Mouse (Mus musculus) kidney, postnatal 4 days (tissue): ENCODE measurements at regions not wholly inside any gene's neighbourhood (a gene's known extent, or its start where the extent isn't known, plus 50 kb on each side); places are given as distances from the start of the nearest gene placed in this dataset.
A peak's percentile ranks its signal among the peaks of the same experiment; 100 is the strongest.

Experiments
- DNase-seq, 2 experiments: peaks; one replicate each; pipeline ENCODE4 v3.0.0; 2021; ENCODE audit warnings: mixed read lengths in 2 of 2

DNA sequence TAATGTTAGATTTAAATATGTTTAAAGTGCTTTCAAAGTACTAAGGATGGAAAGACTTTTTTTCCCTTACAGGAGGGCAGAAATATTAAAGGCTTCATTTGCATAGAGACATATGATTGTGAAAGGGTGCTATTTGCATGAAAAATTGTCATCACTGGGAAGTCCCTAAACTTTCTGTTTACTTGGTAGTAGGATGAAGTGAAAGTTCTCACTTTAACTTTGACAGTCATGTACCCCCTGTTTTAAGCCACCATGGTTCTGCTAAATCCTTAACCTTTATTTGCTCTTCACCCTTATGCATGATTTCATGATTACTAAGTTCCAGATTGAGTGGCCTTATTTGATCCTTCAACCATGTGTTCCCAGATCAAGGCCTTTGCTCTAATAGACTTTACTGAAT, 132.6 kb upstream of the Egfl6 start:
- DNase-seq, result no peak

DNA sequence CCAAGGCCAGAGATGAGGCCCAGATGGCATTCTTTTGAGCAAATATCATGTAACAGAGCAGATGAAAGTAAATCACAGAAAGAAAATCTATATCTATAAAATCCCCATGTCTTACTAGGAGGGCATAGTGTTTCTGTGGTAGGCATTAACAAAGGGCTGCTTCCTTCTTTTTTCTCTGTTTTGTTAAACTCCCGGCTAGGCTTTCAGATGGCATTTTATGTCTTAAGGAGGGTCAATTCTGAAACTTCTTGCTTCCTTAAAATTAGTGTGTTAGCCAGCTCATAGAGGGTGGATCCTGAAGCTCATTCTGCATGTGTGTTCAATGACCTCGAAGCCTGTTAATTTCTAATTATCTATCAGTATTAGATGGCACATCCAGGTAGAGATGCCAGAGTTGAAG, 123.8 kb upstream of the Egfl6 start:
- no peak for DNase-seq

DNA sequence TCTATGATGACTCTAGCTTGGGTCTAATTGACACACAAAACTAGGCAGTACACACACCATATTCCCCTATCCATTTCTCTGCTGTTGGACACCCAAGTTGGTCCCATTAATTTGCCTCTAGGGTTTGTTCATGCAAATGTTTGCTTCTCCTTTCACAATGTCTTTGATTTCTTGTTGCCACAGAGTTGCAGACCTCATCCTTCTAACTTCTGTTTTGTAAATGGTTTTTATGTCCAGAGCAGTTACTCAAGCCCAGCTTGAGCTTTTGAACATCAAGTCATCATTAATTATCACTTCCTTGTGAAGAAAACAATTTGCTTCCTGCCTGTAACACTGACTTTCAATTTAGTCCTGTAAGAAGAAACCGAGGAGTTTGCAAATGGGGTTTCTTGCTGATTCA, 122.6 kb upstream of the Egfl6 start:
- no peak for DNase-seq

DNA sequence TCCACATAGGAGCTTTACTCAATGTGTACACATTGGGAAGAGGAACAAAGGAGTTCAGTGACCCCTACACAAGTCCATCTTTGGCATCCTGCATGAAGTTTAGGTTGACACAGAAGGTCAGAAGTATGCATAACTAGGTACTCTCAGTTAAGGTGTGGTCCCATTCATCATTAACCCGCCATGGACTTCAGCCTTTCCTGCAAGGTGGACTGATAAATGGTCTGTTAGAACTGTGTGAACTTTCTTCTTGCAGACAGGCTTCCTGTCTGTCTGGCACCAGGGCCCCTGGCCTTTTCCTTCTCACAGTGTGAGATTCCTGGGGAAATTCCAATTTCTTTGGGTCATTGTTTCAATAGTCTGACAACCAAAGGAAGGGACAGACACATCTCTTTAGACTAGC, 121.5 kb upstream of the Egfl6 start:
- DNase-seq, result peak in 1 of 2 experiments; percentile 17

DNA sequence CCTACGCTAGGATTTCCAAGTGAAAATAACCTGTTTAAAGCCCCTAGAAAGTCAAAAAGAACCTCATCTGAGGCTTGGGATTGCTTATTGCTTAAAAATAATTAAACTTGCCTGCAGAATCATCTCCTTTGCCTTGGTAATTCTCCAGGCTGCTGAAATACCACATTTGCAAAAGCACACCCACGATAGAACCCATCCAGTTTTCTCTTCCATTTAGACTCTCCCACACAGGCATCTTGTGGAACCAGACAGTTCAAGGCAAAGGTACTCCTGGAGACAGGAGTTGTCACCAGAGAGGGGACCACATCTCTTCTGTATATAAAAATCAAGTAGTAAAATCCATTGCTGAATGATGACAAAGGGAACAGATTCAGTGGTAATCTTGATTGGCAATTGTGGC, 118.8 kb upstream of the Egfl6 start:
- no peak for DNase-seq

- DNase-seq, result no peak
Measured at GRCm38 (mm10) chrX:166694219-166694618, 108.7 kb upstream of the Egfl6 start.

DNA sequence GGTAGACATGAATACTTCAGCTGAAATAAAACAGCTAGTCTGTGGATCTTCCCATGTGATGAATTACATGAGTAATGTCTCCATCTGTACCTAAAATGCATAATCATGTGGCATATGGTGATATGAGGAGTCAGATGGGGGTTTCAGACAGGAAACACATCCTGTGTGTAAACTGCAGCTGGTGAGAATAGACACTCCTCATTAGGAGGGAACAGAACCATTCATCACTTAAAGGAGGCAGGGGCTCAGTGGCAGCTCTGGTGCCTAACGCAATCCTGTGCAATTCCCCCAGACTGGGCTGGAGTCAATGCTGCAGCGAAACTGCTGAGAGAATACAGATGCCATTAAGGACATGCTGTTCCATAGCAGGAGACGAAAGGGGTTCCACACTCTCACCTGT, 103.3 kb upstream of the Egfl6 start:
- no peak for DNase-seq

DNA sequence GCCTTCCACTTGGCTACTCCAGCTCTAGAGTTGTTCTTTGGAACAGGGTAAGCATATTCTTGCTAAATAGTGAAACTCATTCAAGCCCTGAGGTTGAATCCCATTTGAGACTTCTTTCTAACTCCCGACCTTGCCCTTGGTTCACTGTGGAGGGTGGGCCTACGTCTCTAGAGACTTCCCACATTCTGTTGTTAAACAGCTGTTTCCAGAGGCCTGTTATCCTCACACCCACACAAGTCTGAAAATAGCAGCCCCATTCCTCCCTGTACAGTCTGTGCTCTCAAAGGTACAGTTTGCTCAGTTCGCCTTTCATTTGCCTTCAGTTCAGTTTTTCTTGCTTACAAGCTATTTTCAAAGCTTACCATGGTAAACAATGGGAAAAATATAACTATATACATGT, 87.9 kb upstream of the Egfl6 start:
- no peak for DNase-seq

DNA sequence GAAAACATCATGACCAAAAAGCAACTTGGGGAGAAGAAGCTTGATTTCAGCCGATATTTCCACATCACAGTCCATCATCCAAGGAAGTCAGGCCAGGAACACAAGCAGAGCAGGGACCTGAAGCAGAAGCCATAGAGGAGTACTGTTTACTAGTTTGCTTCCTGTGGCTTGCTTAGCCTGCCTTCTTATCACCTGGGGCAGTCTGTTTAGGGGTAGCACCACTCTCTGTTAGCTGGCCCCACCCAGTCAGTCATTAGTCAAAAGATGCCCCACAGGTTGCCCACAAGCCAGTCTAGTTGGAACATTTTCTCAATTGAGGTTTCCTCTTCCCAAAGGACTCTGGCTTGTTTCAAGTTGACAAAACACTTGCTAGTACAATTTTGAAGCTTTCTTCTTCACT, 87.1 kb upstream of the Egfl6 start:
- no peak for DNase-seq

DNA sequence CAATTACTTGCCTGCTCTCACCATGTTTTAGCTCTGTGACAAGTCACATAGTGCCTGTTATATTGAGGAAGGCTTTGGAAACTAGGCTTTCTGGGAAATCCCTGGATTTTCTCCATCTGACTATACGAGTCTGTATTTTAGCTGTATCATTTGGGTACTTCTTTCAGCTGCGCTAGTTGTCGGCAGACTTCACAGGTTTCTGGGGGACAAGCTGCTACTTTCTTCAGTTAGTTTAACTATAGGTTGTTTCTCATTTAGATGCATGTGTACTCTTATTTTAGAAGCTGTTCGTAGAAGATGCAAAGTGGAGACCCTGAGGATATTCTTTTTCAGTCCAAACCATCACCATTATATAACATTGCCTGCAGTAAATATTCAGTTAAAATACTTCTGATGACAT, 86.3 kb upstream of the Egfl6 start:
- no peak for DNase-seq

DNA sequence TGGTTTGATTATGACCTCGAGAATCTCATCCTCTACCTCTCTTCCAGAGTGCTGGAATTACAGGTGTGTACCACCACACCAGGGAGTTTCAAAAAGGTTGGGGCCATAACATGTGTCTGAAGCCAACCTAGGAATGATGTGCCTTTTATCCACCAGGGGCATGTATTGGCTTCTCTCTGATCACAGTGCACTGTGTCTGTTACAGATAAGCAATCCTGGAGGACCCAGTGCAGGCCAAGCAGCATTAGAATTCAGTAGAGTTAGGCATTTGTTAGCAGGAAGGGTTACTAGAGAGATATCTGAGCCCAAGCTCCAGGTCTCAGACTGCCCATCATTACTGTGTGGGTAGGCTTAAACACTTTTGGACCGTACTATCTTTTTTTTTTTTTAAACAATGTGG, 80.8 kb upstream of the Egfl6 start:
- DNase-seq, result no peak

DNA sequence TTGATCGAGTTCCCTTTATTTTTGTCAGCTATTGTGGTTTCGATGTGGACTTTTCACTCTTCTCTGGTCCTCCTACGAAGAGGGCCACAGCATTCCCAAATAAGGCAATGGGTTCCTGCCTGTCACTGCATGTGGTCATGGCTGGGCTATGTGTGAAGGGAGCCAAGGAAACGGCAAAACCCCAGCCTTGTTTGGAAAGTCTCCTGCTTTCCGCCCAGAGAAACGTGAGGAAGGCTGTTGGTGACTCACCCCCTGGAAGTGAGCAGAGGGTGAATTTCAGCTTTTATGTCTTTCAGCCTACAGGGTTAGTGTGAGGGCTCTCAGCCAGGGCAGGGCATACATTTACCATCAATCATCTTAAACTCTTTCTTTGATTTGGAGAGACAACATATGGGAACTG, 76.3 kb upstream of the Egfl6 start:
- peak; percentile 34 to 61 for DNase-seq

GRCm38 (mm10) chrX:166661043-166661718, 75.7 kb upstream of the Egfl6 start:
- DNase-seq, result peak; percentile 53 to 77

GRCm38 (mm10) chrX:166660715-166661042, 75.2 kb upstream of the Egfl6 start:
- peak in 1 of 2 experiments; percentile 83 for DNase-seq

DNA sequence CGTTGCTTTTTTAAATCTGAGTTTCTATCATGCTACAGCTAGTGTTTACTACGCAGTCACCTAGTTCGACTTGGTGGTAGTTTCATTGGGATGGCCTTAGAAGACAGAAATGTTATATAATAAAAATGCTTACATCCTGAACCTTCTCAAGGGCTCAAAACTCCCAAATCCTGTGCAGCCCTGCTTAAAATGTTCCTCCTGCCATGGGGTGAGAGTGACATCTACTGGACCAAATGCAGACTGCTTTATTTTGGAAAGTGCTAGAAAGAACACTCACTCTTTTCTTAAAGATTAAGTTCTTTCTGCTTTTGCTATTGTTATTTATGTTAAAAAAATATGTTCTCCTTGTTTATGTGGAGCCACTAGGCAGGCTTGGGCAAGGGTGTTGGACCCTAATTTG, 66.9 kb upstream of the Egfl6 start:
- peak; percentile 17 to 34 for DNase-seq

- DNase-seq, result no peak
Measured at GRCm38 (mm10) chrX:166645713-166646112, 60.2 kb upstream of the Egfl6 start.

DNA sequence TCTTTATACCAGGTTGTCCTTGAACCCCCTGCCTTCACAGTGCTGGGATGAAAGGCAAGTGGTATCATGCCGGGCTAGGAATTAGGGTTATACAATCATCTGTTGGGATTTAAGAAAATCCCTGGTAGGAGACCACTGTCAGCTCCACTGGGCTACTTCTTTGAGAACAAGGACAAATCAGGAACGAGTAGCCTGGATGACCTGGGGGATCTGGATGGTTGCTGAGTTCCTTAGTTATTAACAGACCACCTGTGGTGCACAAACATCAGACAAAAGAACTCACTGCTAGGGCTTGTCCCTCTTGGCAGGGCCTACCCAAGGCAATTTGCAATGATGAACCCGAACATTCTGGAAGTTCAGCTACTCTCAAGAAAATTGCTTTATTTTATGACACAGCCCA, 55.7 kb upstream of the Egfl6 start:
- DNase-seq, result no peak

DNA sequence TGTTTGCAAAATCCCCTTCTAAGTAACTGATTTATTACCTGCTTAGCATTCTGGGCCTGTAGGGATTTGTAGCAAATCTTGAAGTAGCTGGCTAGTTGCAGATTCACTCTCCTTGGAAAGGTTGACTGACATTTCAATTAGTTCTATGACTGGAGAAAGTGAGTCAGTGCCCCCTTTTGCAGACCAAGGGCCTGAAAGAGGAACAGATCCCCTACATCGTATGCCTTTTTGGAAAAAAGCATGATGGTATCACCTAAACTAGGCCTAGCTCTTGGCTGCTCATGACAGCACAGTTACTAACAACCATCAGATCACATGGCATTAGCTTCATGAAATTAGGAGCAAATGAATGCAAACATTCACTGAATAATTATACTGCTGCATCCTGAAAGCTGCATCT, 54.7 kb upstream of the Egfl6 start:
- no peak for DNase-seq
